Mouse (Mus musculus) c-Kit-negative CD71-positive TER-119-positive erythroid progenitor cells, embryonic 14.5 days (primary cell): ENCODE results near the gene Amhr2.
A peak's percentile ranks its signal among the peaks of the same experiment; 100 is the strongest.

Experiments used
- DNase-seq: peaks from one replicate; pipeline ENCODE4 v3.0.0-alpha.2; 2013; ENCODE audit warnings: low read depth, low spot score

The Amhr2 gene

GRCm38 (mm10) chr15:102445146-102445545, at the start of gene Amhr2:
Gene Amhr2, plus strand, starts transcription at chr15:102445367.
- no peak for DNase-seq

GRCm38 (mm10) chr15:102398629-102399028, 46.5 kb upstream of the Amhr2 start:
- no peak for DNase-seq

DNA sequence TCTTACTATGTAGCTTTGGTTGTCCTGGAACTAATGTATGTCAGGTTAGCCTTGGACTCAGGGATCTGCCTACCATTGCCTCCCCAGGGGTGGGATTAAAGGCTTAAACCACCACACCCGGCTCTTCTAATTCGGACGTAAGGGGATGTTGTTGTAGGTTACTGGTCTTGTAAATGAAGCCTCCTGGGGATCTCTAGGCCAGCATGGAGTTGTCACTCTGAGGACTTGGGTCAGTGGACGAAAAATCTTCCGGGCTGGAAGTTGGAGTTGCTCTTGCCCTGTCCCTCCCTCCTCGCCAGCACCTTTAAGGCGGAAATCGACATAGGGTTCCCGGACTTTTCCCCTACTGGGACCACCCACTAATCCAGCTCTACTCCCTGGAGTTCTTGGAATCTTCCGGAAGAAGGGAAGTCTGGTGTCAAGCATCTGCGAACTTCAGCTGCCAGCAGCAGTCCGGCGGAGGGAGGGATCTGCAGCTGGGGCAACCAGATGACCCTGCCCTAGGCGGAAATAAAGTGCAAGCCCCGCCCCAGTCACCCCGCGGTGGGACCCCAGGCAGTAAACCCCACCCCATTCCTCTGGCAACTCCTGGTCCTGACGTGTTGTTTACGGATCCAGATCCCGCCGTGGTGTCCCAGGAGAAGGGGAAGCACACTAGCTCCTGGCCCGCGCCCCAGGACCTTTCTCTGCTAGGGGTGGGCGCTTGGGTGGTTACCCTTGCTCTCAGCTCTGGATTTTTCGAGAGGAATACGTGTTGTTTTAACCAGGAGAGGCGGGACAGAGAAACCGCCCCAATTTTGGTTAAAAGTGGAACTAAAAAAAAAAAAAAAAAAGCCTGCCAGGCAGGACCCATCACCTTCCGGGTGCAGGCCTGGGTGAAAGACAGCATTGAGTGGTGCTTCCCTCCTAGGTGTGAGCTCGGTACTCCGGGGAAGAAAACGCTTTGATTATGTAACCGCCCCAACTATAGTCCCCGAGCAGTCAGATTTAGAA, 45.6 kb upstream of the Amhr2 start:
- no peak for DNase-seq

GRCm38 (mm10) chr15:102400476-102401045, 44.6 kb upstream of the Amhr2 start:
- no peak for DNase-seq

GRCm38 (mm10) chr15:102401278-102401677, 43.9 kb upstream of the Amhr2 start:
- DNase-seq = no peak

GRCm38 (mm10) chr15:102402210-102402609, 43.0 kb upstream of the Amhr2 start:
- no peak for DNase-seq

DNA sequence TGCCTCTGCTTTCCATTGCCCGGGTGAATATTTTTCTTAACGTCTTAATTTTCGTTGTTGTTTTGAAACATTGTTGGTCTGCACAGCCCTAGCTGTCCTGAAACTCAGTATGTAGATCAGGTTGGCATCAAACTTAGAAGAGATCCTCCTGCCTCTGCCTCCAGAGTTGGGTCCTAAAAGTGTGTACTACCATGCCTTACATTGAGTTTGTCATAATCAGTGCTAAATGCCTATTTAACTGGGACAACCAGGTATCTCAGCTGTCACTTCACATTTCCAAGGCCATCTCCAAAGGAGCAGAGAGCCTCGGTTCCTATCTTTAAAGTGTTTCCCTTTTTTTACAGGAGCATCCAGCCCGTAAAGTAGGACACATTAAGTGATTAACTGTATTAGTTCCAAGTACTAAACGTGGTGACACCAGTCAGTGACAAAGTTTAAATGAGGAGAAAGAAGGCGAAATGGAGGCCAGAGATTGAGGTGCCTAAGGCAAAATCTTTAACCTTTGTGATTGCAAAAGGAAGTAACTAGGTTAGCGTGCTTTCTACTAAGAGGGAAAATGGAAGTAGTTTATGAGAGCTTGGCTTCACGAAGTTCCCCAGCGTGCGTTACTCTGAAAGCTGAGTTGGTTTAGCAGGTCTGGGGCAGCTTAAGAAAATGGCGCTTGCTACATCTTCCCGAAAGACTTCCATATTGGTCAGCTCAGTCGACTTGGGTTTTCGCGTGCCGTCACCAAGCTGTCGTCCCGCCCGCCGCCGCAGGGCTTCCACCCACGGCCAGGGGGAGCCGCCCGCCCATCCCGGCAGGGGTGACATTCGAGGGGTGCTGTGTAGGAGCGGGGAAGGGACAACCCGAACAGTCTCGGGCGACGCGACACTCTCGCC, 40.3 kb upstream of the Amhr2 start:
- peak; percentile 42 for DNase-seq

DNA sequence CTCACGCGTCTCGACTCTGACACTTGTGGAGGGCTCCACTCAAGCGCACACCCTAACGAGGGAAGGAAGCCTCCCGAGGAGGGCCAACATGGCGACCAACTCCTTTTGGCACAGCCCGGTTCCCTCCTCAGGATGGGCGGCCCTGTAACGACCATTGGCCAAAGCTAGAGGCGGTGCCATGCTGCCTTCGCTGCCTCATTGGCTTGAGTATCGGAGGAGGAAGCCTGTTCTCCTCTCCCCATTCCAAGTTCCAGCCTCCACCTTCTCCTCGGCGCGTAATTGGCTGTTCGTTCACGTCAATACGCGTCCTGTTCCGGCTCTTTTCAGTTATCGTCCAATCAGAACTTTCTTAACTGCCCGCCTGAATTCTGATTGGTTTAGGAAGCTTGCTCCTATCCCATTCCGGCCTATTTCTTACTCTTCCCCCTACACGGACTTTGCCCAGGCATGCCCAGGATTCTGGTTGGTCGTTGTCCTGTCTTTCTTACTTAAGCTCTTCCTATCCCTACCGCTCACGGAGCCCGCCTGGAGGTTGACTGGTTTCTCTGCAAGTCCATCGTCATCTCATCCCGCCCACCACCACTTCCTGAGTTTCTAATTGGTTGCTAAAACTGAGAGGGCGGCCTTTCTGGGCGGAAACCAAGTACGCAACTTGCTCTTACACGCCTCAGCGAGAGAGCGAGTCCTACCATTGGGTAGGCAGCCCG, 39.5 kb upstream of the Amhr2 start, which contains the start of gene Sp1:
TSS of gene Sp1 (plus strand) at position 655 of the 707 bp plus-strand sequence.
- DNase-seq = peak; percentile 99

DNA sequence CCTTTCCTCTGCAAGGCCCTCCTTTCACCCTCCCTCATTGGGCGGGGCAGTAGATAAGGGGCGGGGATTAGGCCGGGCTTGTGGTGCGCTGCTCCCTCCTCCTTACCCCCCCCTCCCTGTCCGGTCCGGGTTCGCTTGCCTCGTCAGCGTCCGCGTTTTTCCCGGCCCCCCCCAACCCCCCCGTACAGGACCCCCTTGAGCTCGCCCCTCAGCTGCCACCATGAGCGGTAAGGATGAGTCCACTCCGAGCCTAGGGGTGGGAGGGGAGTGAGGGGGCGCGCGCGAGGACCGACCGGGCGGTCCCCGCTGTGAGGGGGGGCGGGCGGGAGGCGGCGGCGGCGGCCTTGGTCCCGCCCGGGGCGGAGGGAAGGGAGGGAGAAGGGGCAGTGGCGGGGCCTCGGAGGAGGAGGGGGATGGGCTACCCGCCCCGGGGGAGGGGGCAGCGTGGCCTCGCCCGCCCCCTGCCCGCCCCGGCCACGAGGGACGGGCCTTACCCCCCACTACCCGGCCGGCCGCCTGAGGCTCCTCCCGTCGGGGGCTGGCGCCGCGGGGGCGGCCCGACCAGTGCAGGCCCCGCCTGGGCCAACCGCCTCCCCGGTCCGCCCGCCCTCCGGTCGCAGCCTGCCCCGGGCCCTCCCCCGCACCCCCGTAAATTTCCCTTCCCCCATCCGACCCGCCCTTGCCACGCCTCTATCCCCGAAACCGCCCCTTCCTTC, 38.8 kb upstream of the Amhr2 start:
- DNase-seq = peak; percentile 53

DNA sequence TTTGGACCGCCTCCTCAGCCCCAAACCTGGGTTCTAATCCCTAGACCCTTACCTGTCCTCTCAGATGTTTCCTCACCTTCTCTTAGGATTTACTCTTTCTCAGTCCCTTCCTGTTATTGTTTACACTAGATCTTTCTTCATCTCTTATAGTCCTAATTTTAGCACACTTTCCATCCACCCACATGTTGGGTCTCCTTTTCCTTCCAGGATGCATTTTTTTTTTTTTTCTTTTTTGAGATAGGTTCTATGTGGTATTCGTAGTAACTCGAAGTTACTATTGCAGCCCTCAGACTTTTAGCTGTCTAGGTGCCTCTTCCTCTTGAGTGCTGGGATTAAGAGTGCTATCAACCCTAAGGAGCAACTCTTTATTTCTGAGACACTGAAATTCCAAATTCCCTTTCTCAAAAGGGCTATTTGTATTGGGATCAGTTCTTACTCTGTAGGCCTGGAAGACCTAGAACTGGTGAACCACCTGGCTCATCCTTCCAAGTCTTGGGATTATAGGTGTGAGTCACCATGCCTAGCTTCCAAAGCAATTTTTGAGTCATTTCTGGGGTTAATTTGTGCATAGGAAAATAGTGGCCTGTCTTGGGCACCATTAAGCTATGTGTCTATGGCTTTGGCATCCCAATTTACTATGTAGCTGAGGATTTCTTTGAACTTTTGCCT, 38.1 kb upstream of the Amhr2 start:
- DNase-seq = no peak

GRCm38 (mm10) chr15:102407681-102408557, 37.2 kb upstream of the Amhr2 start:
- no peak for DNase-seq

GRCm38 (mm10) chr15:102408558-102409130, 36.5 kb upstream of the Amhr2 start:
- DNase-seq = no peak

GRCm38 (mm10) chr15:102409286-102409685, 35.9 kb upstream of the Amhr2 start:
- DNase-seq = no peak

DNA sequence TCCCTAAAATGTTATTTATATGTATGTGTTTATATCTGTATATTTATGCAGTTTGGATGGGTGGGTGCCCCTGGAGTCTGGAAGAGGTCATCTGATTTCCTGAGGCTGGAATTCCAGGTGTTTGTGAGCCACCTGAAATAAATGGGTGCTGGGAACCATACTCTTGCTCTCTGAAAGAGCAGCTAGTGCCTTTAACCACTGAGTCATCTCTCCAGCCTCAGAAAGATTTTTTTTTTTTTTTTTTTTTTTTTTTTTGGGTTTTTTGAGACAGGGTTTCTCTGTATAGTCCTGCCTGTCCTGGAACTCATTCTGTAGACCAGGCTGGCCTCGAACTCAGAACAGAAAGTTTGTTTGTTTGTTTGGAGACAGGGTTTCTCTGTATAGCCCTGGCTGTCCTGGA, 34.1 kb upstream of the Amhr2 start:
- no peak for DNase-seq

DNA sequence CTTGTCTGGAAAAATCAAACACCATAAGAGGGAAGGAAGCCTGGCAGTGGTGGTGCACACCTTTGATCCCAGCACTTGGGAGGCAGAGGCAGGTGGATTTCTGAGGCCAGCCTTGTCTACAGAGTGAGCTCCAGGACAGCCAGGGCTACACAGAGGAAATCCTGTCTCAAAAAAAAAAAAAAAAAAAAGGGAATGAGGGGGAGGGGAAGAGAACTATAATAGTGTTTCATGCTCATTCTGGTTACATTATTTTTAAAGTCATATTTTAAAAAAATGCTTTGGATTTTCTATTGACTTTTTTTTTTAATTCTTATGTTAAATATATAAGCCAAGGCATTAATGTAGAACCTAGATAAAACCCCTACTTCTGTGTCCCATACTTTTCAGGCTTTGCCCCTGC, 31.5 kb upstream of the Amhr2 start:
- no peak for DNase-seq

- no peak for DNase-seq
These were observed 27.6 kb upstream of the Amhr2 start for GRCm38 (mm10) chr15:102417524-102417923.

DNA sequence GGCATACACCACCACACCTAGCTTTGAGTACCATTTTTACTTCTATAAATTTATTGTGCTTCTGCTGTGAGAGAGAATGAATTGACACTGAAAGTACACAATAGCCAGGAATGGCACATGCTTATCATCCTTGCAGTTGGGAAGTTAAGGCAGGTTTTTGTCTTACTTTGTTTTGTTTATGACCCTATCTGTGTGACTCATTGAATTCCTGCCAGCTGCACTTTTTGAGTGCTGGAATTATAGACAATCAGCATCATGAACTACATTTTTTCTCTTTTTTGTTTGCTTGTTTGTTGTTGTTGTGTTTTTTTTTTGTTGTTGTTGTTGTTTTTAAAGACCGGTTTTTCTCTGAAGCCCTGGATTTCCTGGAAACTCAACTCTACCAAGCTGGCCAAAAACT, 24.2 kb upstream of the Amhr2 start:
- DNase-seq = no peak

GRCm38 (mm10) chr15:102421437-102421836, 23.7 kb upstream of the Amhr2 start:
- peak; percentile 50 for DNase-seq
